Mouse (Mus musculus): ENCODE data around the gene Pabpc6. TPM values are rescaled to one million over a fixed set of nuclear protein-coding genes. Genes with fewer than 3 reads are reported as not detected.

Pabpc6 gene
- total RNA-seq (2021): not detected
- long read RNA-seq, experiment 1: 0 reads
- long read RNA-seq, experiment 2: 0 reads

GRCm38 (mm10) chr17:9669283-9669905 lies at the start of gene Pabpc6:
TSS of gene Pabpc6 (minus strand) at chr17:9669717.
- no peak for DNase-seq (ENCODE audit: low spot score in 2 of 2)

DNA sequence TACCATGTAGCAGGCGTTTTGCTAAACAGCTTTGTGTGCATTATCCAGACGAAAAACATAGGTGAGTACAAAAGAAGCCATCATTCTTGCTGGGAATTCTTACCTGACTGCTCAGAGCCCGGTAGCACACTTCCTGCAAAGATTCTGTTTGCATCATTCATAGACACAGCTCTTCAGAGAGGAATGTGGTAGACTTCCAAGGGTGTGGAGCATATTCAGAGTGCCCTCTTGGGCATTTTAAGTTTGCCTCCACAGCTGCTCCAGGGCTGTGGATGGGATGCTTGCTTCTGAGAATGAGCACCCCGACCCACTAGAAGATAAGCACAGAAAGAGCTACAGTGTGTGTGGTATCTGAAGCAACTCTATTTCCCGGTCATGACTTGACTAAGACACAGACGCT lies 41.4 kb upstream of the Pabpc6 start:
- no peak for DNase-seq (ENCODE audit: low spot score in 2 of 2)

- DNase-seq (ENCODE audit: low spot score in 2 of 2): no peak
These were observed 39.4 kb upstream of the Pabpc6 start for GRCm38 (mm10) chr17:9708888-9709287.

GRCm38 (mm10) chr17:9707356-9707755 lies 37.8 kb upstream of the Pabpc6 start:
- DNase-seq (ENCODE audit: low spot score in 2 of 2): no peak

DNA sequence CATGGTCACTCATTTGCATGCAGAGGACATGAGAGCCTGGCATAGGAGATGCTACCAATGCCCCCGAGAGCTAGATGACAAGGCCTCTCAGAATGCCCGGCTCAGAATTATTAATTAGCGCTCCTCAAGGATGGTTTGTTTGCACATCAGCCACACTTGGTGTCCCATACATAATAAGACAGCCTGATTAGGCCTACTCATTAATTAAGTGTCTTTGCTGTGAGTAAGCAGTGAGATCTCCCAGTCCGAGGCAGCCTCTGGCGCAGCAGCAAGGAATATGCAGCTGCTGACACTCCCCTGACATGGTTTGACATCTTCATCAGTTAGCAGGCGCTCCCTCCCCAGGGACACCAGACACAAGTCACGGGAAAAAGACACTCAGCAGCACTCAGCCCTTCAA lies 28.2 kb upstream of the Pabpc6 start:
- DNase-seq (ENCODE audit: low spot score in 2 of 2): no peak

GRCm38 (mm10) chr17:9691251-9691650 lies 21.7 kb upstream of the Pabpc6 start:
- no peak for DNase-seq (ENCODE audit: low spot score in 2 of 2)

GRCm38 (mm10) chr17:9683539-9684155 lies 14.1 kb upstream of the Pabpc6 start:
- peak in 1 of 2 experiments; percentile 22 for DNase-seq (ENCODE audit: low spot score in 2 of 2)

- peak; percentile 9 to 13 for DNase-seq (ENCODE audit: low spot score in 2 of 2)
These were observed 11.2 kb upstream of the Pabpc6 start for GRCm38 (mm10) chr17:9680741-9681140.

- no peak for DNase-seq (ENCODE audit: low spot score in 2 of 2)
These were observed 5.8 kb upstream of the Pabpc6 start for GRCm38 (mm10) chr17:9675175-9675789.

- DNase-seq (ENCODE audit: low spot score in 2 of 2): no peak
These were observed 1.6 kb downstream of the Pabpc6 start for GRCm38 (mm10) chr17:9667955-9668354.

DNA sequence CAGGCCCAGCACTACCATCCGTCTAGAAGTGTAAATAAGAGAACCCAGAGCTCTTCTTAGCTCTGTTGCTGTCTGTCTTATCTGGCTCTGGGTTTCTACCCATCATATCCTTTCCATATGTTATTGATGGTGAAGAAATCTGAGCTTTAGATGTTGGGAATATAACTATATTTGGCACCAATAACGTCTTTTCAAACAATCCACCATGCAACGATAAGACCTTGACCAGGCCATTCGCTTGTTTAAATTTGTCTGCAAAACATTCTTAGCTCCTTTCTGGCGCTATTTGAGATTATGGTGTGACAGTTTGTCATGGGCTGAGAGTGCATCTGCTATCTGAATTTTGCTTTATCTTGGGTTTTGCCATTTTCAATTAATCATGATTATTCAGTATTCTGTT lies 10.9 kb downstream of the Pabpc6 start:
- no peak for DNase-seq (ENCODE audit: low spot score in 2 of 2)

- DNase-seq (ENCODE audit: low spot score in 2 of 2): no peak
These were observed 15.4 kb downstream of the Pabpc6 start for GRCm38 (mm10) chr17:9654155-9654554.

DNA sequence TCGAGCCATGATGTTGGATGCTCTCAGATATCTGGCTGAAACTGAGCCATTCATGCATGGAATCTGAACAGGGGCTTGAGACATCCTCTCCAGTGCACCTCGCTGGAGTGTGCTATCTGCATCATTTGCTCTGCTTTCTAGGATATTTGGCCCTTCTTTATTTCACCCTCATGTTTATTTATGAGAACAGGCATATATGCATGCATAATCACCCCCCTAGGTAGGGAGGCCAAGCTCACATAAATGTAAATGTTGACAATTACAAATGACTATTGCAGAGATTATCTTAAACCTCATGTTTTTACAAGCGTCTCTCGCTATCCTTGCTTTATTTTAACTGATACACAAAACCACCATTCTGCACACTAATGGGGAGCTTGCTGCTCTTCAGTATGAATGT lies 21.9 kb downstream of the Pabpc6 start:
- DNase-seq (ENCODE audit: low spot score in 2 of 2): no peak

GRCm38 (mm10) chr17:9643657-9644180 lies 25.8 kb downstream of the Pabpc6 start:
- DNase-seq (ENCODE audit: low spot score in 2 of 2): no peak

GRCm38 (mm10) chr17:9637011-9637410 lies 32.5 kb downstream of the Pabpc6 start:
- DNase-seq (ENCODE audit: low spot score in 2 of 2): no peak

DNA sequence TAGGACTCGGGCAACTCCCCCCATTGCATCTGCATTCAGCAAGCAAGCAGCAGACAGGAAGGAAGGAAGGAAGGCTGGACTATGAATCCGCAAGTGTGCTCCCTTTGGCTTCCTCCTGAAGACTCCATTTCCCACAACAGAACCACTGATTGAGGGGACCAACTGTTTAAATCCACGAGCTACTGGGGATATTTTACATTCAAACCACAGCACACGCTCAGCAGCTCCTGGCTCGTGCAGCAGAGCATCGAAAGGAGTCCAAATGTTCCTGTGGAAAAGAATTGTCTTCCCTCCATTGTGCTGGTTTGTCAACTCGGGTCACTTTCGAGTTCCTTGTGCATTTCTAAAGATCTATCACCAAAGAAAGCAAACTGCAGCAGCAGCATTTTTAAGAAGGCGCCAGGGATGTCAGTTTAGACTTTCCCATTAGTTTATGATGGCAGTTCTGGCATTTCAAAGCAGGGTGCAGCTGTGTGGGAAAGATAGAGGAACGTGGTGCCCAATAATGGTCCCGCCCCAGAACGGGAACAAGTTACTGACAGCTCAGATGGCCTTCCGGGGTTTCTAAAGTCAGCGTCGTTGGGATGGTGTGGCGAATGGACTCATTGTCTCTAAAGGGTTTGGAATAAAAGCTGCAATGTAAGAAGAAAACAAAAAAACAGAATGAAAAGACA lies 36.8 kb downstream of the Pabpc6 start:
- no peak for DNase-seq (ENCODE audit: low spot score in 2 of 2)

DNA sequence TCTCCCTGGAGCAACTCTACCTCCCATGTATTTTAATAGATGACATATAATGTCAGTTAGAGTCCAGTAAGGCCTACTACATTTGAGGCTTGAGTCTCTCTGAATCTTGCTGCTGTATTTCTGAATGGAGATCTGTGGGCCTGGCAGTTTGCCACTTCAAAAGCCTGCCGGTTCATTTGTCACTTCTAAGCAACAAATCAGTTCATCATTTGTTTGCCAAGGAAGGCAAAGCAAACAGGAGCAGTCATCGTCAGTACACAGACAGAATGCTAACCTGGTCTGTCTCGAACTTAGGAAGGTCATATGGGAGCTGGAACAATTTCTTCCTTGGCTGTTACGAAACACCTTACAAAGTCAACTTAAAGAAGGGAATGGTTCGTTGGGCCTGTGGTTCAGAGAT lies 37.4 kb downstream of the Pabpc6 start:
- DNase-seq (ENCODE audit: low spot score in 2 of 2): peak in 1 of 2 experiments; percentile 2

- no peak for DNase-seq (ENCODE audit: low spot score in 2 of 2)
These were observed 38.4 kb downstream of the Pabpc6 start for GRCm38 (mm10) chr17:9631081-9631480.

DNA sequence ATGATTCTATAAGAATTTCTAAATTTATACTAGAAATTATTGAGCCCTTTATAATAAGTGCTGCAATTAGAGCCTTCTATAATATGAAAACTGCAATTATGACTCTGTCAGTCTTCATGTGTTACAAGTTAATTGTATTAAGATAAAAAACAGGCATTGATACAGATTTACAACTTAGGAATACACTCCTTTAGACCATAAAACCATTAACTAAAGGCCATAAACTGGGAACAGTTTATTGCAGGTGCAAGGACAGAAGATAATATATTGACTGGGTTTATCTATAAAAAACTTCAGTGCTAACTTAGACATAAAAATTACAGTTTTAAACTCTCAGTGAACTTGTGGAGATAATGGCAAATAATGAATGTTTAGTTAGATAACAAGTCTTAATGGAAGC lies 42.5 kb downstream of the Pabpc6 start:
- no peak for DNase-seq (ENCODE audit: low spot score in 2 of 2)

Data from left cerebral cortex, adult 18-20 months (tissue).